Comparison of ENCODE assay signal across 13 mouse cellular contexts in genomic region chr16:12956416-12956815, GRCm38 (mm10).
"Had no signal": no experiment of that assay in that cellular context is flagged by ENCODE, and none has a peak within 500 bp of the region (broad histone marks: within the 10 kb centered on the region; RNA-seq: fewer than 3 reads in every experiment).

No protein-coding gene starts in this region.

- H3K36me3 ChIP-seq: limb, embryonic 15.5 days; midbrain, embryonic 12.5 days had no signal

- DNase-seq: kidney, adult 9 months; kidney, postnatal 14 days; liver, postnatal 0 days; lung, embryonic 14.5 days; thymus, adult 18-20 months; thymus, postnatal 36 days had no signal

- H3K27ac ChIP-seq: limb, embryonic 15.5 days; liver, embryonic 14.5 days; macrophage; midbrain, embryonic 12.5 days had no signal

- H3K4me3 ChIP-seq: limb, embryonic 15.5 days; midbrain, embryonic 12.5 days had no signal

- H3K4me1 ChIP-seq: midbrain, embryonic 12.5 days had no signal

- H3K4me2 ChIP-seq: limb, embryonic 15.5 days; liver, embryonic 11.5 days; lung, embryonic 14.5 days; midbrain, embryonic 12.5 days had no signal

- H3K9me3 ChIP-seq: limb, embryonic 15.5 days; midbrain, embryonic 12.5 days had no signal

- H3K9ac ChIP-seq: limb, embryonic 15.5 days; liver, embryonic 14.5 days; liver, postnatal 0 days; lung, embryonic 14.5 days; midbrain, embryonic 12.5 days had no signal

- H3K27me3 ChIP-seq: limb, embryonic 15.5 days; midbrain, embryonic 12.5 days had no signal

- ATAC-seq: liver, postnatal 0 days; lung, postnatal 0 days; midbrain, embryonic 16.5 days had no signal
